Mouse (Mus musculus): Measurements from ENCODE around the gene Pcdh19.

Pcdh19 gene

DNA sequence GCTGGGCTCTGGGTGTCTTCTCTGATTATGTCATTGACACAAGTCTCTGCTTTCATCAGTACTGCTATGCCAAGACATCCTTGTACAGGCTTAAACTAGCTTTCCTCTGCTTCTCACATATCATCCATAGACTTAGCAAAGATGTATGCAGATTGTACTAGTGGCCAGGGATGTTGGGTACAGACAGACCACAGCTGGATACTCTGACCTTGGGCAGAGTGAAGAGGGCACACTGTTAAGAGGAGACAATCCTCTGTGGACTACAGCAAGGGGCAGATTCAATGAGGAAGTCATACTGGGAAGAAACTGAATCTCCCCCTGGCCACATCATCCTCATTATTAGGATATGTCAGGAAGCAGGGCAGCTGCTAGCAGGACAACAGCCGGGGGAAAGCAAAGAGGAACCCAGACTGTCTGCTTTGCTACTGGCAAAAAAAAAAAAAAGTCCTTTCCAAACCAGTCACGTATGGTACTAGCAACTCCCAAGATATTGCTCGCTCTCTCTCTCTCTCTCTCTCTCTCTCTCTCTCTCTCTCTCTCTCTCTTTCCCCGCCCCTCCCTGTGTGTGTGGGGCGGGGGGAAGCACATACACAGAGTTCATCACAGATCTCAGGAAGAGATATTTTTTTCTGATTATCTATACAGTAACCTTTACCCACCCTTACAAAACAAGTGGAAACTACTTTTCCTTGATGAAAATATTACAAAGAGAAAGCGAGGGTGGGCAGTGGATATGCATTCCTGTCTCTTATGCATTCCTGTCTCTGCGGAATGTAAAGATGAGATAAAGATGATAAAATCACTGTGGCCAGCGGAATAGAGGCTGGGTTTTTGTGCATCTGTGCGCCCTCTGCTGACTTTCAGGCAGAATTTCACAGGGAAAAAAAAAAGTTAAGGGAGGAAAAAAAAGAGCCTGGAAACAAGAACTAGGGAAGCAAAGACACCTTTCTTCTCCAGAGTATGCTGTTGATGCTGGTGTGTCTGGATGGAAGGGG is 31.2 kb downstream of the Pcdh19 start:
- DNase-seq (ENCODE audit: low spot score in 2 of 2), result no peak

DNA sequence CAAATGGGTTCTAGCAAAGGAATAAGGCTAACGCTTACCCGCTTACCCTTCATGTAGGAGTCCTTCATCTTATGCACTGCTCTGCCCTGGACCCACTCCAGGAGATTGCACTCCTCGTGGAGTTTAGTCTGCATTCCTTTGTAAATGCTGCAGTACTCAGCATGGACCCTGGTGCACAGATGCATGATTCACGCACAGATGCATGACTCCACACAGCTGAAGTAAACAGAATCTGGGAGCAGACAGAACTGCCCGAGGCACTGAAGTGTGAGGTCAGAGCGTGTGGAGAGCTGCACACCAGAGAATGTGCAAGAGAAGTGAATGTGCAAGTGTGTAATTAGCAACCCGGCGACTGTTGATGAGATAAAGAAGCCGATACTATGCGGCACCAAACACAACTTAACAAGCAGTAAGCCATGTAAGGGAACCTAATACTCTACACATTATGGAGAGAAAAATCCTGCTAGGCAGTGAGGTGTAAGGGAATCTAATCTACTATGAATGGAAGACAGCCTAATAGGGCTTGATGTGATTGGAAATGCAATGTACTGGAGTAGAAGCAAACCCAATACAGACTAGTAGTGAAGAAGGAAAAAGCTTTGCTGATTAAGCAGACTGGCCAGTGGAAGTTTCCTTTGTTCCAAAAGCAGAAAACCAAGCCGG is 32.8 kb downstream of the Pcdh19 start:
- DNase-seq (ENCODE audit: low spot score in 2 of 2), result no peak

DNA sequence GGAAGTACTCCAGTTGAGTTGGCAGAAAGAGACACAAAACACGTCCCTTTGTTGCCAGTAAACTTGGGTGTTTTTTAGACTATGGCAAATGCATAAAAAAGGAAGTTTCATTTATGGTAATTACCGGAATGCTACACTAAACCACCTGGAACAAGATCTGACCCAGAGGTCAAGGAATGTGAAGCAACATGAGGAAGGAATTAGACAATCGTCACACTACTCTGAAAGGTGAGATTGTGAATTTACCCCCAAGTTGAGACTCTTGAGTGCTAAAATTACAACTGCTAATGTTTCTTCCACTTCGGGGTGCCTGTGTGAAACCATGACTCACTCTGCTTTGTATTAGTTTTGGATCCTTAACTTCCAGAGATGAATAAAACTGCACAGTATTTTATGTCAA is 33.6 kb downstream of the Pcdh19 start:
- DNase-seq (ENCODE audit: low spot score in 2 of 2), result no peak

DNA sequence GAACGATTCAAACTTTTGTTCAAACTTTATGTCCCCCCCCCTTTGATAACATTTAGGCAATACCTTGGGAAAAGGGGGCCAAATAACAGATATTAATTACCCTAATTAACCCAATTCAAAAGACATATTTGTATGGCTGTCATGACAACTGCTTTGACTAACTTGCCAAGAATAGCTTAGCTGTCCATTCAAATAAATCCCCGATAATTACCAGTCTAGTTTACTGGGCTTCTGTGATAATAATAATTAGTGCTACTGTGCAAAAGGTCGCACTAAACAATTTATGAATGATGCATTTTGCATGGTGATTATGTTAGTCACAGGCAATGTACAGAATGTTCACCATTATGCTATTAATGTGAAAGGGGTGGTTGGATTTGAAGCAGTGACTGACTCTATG is 35.7 kb downstream of the Pcdh19 start:
- DNase-seq (ENCODE audit: low spot score in 2 of 2), result no peak

- no peak for DNase-seq (ENCODE audit: low spot score in 2 of 2)
These were observed 38.4 kb downstream of the Pcdh19 start for GRCm38 (mm10) chrX:133650379-133650778.

DNA sequence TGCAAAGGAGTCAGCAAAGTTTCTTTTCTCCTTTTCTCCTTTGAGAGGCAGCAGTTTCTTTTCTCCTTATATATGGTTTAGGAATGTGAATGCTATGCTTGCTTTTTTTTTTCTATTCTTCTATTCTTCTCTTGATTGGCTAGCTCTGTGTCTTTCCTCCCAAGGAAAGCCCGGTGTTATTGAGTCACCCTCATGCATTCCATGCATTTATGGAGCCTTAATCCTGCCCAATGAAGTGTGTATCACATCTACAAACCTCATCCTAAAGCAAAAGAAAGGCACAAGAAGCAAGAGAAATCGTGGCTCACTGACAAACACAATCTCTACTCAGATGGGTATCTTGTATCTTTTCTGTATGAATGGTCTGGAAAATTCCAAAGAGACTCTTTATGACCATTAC is 41.0 kb downstream of the Pcdh19 start:
- no peak for DNase-seq (ENCODE audit: low spot score in 2 of 2)

- no peak for DNase-seq (ENCODE audit: low spot score in 2 of 2)
These were observed 49.3 kb downstream of the Pcdh19 start for GRCm38 (mm10) chrX:133639445-133639844.

GRCm38 (mm10) chrX:133629538-133629937 is 59.2 kb downstream of the Pcdh19 start:
- no peak for DNase-seq (ENCODE audit: low spot score in 2 of 2)

GRCm38 (mm10) chrX:133618222-133618621 is 70.6 kb downstream of the Pcdh19 start:
- DNase-seq (ENCODE audit: low spot score in 2 of 2), result no peak

GRCm38 (mm10) chrX:133605828-133606227 is 83.0 kb downstream of the Pcdh19 start:
- DNase-seq (ENCODE audit: low spot score in 2 of 2), result no peak

GRCm38 (mm10) chrX:133604272-133604671 is 84.5 kb downstream of the Pcdh19 start:
- no peak for DNase-seq (ENCODE audit: low spot score in 2 of 2)

DNA sequence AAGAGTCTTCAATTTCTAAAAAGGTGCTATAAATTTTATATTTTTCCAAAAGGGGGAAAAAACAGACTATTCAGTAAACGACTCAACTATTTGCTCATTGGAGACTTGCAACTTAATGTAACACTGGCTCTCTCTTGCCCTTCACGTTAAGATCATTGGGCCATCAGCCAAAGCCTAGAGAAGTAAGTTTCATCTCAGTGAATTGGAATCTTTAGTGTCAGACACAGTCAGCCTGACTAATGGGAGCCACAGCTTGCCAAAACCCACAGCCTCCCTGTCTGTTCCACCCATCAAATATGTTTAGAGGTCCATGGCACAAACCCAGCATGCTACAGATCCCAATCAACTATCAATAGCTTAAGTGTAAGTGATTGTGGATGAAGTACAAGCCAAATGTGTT is 86.7 kb downstream of the Pcdh19 start:
- no peak for DNase-seq (ENCODE audit: low spot score in 2 of 2)

- no peak for DNase-seq (ENCODE audit: low spot score in 2 of 2)
These were observed 87.1 kb downstream of the Pcdh19 start for GRCm38 (mm10) chrX:133601658-133602057.

DNA sequence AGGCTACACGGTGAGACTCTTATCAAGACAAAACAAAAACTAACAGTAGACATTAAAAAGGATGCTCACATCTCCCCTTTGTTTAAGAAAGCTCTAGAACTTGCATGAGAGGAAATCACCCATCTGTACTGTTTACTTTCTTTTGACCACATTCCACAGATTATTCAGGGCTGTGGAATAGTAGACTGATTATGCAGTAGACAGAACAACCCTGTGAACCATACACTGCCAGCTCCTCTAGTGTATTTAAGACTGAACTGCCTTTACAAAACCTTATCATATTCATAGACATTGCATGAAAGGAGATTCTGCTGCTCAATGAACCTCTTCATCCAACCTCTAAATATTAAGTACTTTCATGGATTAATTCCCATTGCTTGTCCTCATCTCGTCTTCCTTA is 87.6 kb downstream of the Pcdh19 start:
- DNase-seq (ENCODE audit: low spot score in 2 of 2), result no peak

DNA sequence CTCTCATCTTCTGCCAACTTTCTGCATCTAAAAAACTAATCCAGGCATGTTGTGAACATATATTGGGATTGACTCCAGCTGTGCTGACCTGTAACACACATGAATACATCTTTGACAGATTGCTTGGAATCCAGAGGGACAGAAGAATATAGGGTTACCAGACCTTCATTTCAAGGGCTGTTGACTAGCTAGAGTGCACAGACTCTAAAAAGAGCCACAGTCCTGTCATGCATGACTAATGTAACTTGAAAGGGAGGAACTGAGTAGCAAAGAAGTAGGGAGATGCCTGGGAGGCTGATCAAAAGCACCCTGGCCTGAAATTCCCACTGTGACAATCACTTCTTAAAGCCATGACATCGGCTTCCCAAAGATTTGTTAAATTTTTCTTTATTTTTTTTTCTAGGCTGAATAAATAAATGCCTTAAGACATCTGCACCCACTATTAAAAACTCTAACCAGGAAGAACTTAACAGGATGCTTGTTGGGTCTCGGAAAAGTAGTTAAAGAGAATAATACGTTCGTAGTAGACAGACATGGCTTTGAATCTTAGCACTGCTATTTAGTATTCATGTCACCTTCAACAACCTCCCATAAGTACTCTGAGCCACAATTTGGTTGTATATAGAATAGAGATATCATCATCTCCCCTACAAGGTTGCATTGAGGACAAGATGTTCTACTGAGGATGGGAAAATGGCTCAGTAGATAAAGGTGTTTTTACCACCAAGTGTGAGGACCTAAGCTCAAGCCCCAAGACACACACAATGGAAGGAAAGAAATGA is 113.0 kb downstream of the Pcdh19 start:
- no peak for DNase-seq (ENCODE audit: low spot score in 2 of 2)

DNA sequence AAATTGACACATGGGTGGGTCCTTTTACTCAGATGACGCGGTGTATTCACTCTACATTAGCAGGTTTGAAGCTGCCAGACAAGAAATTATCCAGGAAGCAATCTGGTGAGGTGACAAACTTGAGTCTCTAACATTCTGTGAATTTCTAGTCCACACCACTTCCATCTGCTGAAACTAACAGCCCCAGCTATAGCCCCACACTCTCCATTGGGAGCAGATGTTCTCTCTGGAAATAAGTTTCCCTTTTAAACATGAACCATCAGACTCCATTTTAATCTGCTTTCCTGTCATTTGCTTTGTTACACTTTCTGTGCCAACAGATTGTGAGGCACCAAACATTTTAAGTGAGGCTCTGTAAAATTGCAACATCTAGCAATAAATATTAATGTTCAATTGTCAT is 123.4 kb downstream of the Pcdh19 start:
- DNase-seq (ENCODE audit: low spot score in 2 of 2), result no peak
